Mouse (Mus musculus): ENCODE results near the gene Kmt2e.

Kmt2e gene

DNA sequence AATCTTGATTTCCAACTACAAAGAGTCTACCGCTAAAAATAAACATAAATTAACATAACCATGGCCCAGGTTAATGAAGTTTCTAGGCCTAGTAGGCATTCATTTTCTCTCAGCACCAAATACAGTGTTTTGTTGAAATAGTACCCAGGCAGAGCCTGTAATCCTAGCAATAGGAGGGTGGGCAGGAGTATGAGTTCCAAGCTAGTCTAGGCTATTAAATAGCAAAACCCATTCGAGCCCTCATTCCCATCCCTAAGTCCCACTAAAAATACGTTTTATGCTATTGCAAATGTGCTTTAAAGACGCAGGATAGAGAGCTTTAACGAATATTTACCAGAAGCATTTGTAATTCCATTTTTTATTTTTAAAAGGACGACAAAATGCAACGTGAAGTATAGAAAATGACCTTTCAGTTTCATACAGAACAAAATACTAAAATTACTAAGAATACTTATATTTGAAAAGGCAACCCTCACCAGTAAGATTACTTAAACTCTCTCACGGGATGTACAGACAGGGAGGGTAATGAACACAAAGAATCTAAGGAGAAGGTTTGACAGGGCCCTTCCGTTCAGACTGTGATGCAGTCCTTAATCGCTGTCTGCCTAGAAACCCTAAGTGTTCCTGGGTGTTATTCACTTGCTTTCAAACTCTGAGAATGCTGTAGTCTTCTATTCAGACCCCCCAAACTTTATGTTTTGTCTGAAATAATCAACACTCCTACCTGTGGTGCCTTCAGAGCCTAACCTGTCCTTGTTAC, 2.1 kb upstream of the Kmt2e start:
- in situ Hi-C loops (cut with MboI, MseI) = loop anchor here (25.0 kb wide), 1 partner anchor 1405 kb away; the partner anchor contains the start of gene Rheb

DNA sequence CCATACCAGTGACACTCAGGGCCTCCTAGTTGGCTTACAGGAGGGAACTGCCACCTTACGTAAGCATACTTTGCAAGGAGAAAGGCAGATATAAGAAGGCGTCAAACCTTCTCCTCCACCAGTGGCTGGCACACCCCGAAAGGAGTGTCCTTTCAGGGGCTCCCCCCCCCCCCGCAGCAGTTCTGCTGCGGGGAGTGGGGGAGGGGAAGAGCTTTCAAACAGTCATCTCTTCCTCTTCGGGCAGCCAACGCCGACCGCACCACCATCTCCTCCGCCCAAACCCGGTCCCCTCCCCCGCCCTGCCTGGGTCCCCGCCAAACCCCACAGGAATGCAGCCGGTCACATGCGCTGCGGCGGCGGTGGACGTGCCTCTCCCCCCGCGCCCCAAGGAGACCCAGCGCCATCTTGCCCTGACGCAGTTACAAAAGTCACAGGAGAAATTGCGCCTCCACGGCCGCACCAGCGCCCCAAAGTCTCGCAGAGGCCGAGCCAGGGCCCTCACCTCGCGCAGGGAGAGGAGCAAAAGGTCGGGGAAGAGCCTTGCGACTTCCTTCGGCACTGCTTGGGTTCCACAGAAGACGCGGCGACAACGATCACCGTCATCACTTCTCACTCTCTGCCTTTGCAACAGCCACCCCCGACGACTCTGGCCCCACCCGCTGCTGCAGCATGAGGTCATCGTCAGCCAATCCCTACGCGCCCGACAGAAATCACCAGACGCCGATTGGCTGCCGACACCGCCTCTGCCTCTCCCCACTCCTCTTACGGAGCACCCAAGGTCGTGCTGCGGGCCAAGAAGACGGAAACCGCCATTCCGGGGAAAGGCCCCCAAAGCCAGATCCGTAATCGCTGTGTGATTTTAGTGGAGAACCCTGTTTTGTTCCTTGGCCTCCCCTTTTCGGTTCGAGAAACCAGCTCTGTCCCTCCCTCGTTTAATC, 1.3 kb upstream of the Kmt2e start:
- in situ Hi-C loops (cut with MboI, MseI) = loop anchor here (25.0 kb wide), 1 partner anchor 1404 kb away; the partner anchor contains the start of gene Rheb

DNA sequence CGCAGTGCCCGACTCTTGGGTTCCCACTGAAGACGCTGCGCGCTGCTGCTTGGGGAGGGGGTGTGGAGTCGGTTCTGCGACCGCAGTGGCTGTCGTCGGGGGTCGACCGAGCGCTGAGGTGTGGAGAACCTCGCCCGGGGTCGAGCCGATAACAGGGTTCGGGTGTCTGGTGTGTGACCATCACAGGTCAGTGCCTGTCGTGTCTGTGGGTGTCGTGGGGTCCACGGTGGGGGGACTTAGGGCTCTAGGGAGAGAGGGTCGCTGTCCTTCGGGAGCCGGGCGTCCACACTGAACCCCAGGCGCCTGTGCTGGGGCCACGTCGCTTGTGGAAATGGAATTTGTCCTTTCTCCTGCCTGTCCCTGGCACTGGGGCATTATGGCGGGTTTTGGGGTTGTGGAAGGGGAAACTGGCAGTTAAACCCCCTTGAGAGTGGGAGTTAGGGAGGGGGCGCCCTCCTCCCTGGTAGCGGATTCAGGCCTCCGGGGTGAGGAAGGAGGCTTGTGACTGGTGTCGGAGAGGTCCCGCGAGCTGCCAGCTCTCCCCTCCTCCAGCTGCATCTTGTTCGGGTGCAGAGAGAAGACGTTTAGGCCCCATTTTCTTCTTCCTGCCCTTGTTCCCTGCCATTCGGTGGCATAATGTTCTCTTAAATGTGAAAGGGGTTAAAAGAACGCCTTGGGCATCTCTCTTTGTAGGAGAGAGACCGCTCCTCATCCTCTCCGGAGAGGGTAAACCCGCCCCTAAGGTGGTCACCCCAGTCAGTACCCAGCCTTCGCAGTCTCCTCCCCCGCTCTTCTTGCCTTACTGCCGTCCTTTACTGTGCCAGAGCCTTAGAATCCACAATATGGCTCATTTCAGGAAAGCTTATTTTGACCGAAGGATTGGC, 599 bp downstream of the Kmt2e start:
- in situ Hi-C loops (cut with MboI, MseI) = loop anchor here (25.0 kb wide), 1 partner anchor 1402 kb away; the partner anchor contains the start of gene Rheb

DNA sequence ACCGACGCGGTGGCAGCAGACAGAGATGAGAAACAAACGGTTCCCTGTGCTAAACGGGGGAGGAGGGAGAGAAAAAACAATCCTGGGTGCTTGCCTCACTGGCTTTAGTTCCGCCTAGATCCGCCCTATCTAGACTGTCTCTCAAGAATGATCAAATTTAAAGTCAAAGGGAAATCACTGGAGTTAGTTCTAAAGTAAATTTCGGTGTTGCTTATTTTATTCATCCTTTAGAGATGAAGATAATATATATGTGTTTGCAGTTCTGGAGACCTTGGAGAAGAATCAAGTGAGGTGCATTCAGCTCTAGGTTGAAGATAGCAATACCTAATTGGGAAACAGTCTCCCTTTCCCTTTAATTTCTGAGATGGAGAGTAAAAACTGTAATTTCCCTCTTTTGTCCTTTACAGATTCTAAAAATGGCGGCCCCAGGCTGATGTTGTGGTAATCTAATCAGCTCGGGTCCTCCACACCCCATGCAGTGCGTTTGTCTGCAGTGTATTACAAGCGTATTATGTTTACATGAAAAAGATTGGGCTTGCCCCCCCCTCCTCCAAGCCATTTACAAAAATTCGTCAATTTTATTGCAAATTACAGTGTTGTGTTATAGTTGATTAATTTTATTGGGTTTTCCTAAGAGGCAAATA, 1.4 kb downstream of the Kmt2e start:
- in situ Hi-C loops (cut with MboI, MseI) = loop anchor here (25.0 kb wide), 1 partner anchor 1402 kb away; the partner anchor contains the start of gene Rheb

DNA sequence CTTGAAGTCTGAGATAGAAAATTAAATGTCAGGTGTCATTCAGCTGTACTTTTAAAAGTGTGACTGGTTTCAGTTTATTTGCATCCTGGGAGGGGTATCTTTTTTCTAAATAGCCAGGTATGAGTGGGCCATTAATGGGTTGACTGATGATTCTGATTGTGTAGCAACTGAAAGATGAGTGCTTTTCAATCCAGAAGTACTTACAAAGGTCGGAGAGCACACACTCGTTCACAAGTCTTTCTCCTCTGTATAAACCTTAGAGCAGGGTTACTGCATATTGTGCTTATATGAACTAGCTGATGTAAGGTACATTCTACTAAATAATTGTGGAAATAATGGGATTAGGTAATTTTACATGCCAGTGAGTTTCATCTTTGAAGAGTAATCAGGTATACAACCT, 2.5 kb downstream of the Kmt2e start:
- in situ Hi-C loops (cut with MboI, MseI) = loop anchor here (25.0 kb wide), 1 partner anchor 1401 kb away; the partner anchor contains the start of gene Rheb

DNA sequence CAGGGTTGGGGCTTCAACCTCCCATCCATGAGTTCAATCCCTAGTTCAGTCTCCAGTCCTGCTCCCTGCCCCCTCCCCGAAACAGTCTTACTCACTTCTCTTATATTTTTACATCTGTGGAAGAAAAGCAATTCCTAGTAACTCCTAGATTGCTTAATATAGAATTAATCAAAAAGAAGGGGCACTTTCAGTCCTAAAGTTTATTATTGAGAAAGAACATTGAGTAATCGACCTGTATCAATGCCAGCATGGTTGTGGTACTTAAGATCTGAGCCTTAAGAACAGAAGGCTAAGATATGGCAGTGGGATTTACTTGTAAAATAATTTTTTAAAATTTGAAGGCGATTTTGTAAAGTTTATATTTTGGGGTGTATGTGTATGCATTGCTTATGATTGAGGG, 5.6 kb downstream of the Kmt2e start:
- in situ Hi-C loops (cut with MboI, MseI) = loop anchor here (25.0 kb wide), 1 partner anchor 1397 kb away; the partner anchor contains the start of gene Rheb

DNA sequence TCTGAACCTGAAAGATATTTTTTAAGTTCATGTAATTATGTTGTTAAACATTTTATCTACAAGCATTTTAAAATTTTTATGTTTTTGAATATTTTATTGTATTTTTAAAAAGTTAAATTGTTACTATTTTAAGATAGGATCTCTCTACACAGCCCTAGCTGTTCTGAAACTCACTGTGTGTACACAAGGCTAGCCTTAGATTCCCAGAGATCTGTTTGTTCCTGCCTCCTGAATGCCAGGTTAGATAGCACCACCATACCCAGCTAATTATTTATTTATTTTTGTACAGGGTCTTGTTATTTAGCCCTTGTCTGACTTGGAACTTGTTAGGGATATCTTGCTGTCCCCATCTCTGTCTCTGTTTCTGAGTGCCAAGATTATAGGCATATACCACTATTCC, 6.3 kb downstream of the Kmt2e start:
- in situ Hi-C loops (cut with MboI, MseI) = loop anchor here (25.0 kb wide), 1 partner anchor 1397 kb away; the partner anchor contains the start of gene Rheb

DNA sequence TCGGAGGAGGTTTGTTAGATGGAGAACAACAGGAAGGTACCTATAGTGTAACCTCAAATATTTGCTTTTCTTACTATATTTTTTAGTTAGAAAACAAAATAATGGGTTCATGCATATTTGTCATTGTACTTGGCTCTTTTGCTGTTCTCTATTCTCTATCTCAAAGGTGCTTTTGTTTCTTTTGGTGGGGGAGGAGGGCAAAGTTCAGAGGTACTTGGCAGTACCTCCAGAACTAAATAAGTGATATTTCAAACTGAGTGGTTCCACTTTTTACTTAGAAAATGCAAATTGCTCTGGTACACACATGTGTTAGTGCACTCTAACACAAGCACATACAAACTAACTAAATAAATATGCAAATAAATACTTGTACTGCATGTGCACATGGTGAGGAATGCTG, 7.7 kb downstream of the Kmt2e start:
- in situ Hi-C loops (cut with MboI, MseI) = loop anchor here (25.0 kb wide), 1 partner anchor 1395 kb away; the partner anchor contains the start of gene Rheb

DNA sequence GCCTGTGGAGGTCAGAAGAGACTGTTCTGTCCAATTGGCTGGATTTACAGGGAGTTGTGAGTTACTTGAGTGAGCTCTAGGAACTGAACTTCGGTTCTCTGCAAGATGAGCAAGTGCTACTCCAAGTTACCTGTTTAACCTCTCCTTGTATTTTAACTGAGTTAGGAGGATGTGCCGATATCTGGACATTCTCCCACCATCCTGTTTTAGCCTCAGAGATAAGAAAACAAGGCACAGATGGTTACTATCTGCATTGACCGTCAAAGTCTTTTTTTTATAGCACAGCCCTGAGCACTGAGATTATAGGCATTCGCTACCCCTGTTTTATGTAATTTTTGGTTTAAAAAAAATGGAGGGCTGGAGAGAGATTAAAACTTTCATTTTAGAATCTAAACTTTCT, 10.2 kb downstream of the Kmt2e start:
- in situ Hi-C loops (cut with MboI, MseI) = loop anchor here (25.0 kb wide), 1 partner anchor 1393 kb away; the partner anchor contains the start of gene Rheb

DNA sequence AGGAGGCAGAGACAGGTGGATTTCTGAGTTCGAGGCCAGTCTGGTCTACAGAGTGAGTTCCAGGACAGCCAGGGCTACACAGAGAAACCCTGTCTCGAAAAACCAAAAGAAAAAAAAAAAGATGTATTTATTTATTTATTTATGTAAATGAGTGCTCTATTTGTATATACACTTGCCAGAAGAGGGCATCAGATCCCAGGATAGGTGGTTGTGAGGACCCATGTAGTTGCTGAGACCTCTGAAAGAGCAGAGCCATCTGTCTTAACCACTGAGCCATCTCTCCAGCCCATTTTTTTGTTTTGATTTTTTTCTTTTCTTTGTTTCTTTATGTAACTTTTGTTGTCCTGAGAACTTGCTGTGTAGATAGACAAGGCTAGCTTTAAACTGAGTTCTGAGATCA, 19.3 kb downstream of the Kmt2e start:
- in situ Hi-C loops (cut with MboI, MseI) = loop anchor here (25.0 kb wide), 1 partner anchor 1234 kb away; the partner anchor contains the start of gene Nub1

DNA sequence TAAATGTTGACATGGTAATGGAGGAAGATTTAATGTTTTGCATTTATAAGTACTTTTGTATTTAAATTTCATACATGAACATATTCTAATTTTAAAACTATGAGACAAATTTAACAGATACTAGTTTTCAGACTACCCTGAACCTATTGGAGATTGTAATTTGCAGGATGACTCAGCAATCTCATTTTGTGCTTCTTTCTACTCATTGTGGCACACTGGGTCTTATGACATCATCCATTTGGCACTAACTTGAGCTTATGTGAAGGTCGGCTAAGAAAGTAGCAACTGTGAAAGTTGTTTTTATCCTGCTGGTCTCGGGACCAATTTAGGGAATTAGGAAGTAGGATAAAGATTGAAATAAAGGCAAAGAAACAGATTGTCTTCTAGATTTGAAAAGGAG, 27.4 kb downstream of the Kmt2e start:
- in situ Hi-C loops (cut with MboI, MseI) = loop anchor here (25.0 kb wide), 1 partner anchor 1226 kb away; the partner anchor contains the start of gene Nub1

DNA sequence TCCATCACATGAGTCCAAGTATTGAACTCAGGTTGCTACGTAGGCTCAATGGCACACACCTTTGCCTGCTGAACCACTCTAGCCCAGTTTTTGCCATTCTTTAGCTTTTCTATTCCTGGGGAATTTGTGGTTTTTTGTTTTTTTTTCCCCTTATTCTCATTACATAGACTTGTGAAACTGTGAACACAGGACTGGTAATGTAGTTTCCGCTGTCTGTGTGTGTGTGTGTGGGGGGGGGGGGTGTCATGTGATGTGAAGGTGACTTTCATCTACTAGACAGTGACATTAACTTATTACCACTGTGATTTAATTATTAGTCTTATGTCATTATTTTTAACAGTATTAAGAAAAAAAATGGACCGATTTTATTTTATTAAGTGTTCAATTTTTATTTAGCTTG, 30.0 kb downstream of the Kmt2e start:
- in situ Hi-C loops (cut with MboI, MseI) = loop anchor here (25.0 kb wide), 1 partner anchor 1223 kb away; the partner anchor contains the start of gene Nub1

DNA sequence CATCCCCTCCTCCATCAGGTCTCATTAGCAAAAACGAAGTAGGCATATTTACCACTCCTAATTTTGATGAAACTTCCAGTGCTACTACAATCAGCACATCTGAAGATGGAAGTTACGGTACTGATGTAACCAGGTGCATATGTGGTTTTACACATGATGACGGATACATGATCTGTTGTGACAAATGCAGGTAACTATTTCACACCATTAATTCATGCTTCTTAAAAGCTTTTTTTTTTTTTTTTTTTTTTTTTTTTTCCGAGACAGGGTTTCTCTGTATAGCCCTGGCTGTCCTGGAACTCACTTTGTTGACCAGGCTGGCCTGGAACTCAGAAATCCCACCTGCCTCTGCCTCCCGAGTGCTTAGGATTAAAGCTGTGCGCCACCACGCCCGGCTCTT, 30.5 kb downstream of the Kmt2e start:
- in situ Hi-C loops (cut with MboI, MseI) = loop anchor here (25.0 kb wide), 1 partner anchor 1223 kb away; the partner anchor contains the start of gene Nub1

DNA sequence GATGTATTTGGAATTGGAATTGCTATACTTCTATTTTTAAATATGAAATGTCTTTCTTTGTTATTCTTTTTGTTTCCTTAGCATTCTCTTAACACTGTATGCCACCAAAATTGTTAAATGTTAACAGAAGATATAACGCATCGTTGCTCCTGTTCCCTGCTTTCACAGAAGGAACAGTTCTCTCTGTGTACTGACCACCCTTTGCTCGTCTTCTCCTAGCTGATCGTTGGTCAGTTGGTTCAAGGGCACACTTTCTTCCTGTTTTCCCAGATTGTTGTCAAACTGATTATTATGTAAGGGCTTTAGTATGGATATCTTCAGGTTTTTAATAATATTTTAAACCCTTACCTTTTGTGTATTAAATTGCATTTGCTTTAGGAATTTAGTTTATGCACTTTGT, 32.3 kb downstream of the Kmt2e start:
- in situ Hi-C loops (cut with MboI, MseI) = loop anchor here (25.0 kb wide), 1 partner anchor 1221 kb away; the partner anchor contains the start of gene Nub1

DNA sequence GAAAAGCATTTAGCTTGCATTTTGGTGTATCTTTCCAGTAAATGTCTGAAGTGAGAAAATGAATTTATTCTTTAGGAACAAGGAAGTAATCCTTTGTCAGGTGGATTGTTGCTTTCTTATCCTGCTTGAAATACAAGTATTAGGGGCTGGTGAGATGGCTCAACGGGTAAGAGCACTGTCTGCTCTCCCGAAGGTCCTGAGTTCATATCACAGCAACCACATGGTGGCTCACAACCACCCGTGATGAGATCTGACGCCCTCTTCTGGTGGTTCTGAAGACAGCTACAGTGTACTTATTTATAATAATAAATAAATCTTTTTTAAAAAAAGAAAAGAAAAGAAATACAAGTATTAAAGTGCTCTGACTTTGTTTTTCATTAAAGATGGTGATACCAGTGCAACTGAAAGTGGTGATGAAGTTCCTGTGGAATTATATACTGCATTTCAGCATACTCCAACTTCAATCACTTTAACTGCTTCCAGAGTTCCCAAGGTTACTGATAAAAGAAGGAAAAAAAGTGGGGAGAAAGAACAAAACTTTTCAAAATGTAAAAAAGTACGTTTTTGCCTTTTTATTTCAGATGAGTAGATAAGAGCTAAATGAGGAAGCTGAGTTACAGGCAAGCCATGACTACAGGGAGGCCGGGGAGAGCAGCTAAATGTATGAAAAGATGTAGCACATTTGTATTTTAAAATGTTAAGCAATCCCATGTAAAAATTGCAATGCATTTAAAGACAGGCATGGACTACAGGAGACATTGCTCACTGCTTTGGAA, 39.0 kb downstream of the Kmt2e start:
- in situ Hi-C loops (cut with MboI, MseI) = loop anchor here (5.0 to 25.0 kb wide), 2 partner anchors 56 to 1214 kb away; partner anchors contain the start of gene Nub1

DNA sequence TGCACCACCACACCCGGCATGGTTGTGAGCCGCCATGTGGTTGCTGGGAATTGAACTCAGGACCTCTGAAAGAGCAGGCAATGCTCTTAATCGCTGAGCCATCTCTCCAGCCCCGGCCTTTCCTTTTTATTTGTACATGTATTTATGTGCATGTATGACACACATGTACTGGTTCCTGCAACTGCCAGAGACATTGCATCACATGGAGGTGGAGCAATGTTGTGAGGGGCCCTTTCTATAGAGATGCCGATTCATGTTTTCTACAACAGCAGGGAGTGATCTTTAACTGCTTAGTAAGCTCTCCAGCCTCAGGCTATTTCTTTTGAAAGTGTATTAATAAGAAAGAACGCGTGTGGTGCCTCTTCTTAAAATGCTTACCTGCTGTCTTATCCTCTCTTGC, 49.6 kb downstream of the Kmt2e start:
- in situ Hi-C loops (cut with MboI, MseI) = loop anchor here (25.0 kb wide), 1 partner anchor 1722 kb away; no protein-coding TSS in a partner anchor

DNA sequence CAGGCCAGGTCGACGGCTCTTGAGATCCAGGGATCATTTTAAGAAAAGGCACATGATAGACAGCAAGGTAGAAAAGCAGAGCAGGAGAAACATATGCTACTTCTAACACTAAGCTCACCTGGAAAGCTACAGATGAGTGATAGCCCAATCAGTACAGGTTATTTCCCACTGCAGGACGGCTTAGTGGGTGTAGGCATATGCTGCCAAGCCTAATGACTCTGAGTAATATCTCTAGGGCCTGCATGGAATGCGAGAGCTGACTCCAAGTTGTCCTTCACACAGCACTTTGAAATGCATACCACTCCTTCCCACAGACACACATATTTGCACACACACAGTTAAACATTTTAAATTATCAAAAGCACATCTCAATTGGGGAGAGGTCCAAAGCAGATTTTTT, 55.0 kb downstream of the Kmt2e start:
- in situ Hi-C loops (cut with MboI, MseI) = loop anchor here (25.0 kb wide), 1 partner anchor 1727 kb away; no protein-coding TSS in a partner anchor

DNA sequence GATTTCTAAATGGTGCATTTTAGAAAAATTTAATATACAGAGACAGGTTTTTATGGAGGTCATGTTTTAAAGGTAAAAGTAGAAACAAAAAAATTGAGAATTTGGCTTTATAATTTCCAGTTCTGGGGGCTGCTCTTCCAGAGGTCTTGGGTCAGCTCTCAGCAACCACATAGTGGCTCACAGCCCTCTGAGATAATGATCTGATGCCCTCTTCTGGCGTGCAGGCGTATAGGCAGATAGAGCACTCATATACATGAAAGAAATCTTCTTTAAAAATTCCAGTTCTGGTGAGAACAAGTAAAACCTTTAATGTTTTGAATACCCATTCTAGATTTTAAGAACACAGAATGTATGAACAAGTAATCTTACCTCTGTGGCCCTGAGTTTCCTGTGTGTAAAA, 56.6 kb downstream of the Kmt2e start:
- in situ Hi-C loops (cut with MboI, MseI) = loop anchor here (25.0 kb wide), 1 partner anchor 1728 kb away; no protein-coding TSS in a partner anchor

DNA sequence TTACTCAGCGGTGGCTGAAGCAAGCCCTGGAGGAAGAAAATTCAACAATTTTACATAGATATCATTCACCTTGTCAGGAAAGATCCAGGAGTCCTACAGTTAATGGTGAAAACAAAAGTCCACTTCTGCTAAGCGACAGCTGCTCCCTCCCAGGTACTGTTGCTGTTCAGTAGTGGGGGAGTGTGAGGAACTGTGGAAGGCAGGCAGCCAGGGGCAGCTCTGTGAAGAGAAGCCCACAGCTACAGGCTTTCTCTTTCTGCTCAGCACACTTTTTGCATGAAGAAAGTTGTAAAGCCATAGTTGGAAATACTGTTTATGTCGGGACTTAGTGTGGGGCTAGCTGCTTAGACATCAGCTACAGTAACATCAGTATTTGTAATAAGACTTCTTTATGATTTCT, 62.2 kb downstream of the Kmt2e start:
- in situ Hi-C loops (cut with MboI, MseI) = loop anchor here (25.0 kb wide), 1 partner anchor 1734 kb away; no protein-coding TSS in a partner anchor

All from T-helper 2 cell (primary cell).